Mouse (Mus musculus): ENCODE data around the gene Nckap5. TPM values are rescaled to one million over a fixed set of nuclear protein-coding genes. Genes with fewer than 3 reads are reported as not detected.

The Nckap5 gene
- total RNA-seq, 2 experiments from 2014 or later: not detected

DNA sequence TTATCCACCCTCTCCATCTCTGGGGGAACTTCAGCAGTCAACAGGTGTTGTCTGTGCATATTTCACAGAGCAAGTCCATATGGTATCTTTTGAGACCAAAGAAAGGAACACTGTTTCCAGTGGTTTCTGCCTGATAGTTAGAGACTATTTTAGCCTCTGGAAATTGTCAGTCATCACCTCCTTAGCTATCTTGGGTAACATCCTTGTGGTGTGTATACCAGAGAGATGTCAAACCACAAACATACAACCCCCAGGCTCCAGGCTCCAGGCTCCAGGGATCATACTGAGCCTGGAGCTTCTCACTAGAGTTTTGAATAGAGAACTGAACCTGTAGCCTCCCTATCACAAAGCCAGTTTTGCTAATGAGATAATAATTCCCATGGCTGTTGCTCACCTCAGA, 252.4 kb downstream of the Nckap5 start:
- no peak for ATAC-seq (replicated peaks; ENCODE audit: low FRiP score, low TSS enrichment, poor library complexity, severe bottlenecking)

DNA sequence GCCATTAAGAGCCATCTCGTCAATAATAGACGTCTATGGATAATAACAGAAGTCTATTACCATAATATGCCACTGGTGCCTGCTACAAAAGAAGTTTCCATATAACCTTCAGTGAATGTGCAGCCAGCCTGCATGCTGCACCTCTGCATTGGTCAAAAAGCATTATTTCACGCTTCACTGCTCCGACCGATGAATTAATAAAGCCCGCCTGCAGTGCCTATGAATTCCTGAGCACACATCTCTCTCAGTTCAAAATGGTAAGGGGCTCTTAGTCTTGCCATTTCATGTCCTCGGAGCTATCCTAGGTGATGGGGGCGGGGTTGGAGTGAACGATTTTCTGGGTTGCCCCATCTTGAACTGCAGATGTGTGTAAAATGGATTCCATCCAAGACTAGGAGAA, 256.3 kb downstream of the Nckap5 start:
- no peak for ATAC-seq (replicated peaks; ENCODE audit: low FRiP score, low TSS enrichment, poor library complexity, severe bottlenecking)

DNA sequence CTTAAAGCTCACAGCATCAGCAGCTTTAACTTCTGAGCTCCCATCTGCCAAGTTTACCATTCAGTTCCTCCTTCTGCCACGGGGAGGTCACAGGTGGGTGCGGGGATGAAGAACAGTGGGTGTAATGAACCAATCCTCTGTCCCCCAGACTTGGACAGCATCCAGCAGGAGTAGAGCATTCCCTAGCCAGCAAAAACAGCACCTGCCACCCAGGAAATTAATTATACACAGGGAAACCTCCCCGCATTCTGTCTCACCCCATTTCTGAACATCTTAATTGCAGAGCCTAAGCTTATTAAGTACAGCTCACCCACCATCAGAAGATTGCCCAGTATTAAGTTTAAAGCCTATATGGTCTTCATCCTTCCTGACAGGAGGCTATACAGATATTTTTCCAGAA, 256.9 kb downstream of the Nckap5 start:
- no peak for ATAC-seq (replicated peaks; ENCODE audit: low FRiP score, low TSS enrichment, poor library complexity, severe bottlenecking)

DNA sequence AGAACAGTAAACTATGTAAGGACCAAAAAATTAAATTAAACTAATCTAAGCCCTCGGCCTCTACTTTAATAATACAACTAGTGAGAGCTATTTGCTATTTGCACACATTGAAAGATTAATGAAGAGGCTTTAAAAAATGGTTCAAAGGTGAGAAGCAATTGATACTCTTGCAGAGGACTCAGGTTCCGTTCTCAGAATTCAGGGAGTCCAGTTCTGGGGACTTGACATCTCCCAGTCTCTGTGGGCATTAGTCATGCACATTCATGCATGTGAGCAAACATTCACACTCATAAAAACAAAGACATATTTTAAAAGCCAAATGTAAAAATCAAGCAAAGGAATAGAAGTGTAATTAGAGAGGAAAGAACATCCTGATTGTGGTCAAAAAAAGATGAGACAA, 257.5 kb downstream of the Nckap5 start:
- ATAC-seq (replicated peaks; ENCODE audit: low FRiP score, low TSS enrichment, poor library complexity, severe bottlenecking): no peak

DNA sequence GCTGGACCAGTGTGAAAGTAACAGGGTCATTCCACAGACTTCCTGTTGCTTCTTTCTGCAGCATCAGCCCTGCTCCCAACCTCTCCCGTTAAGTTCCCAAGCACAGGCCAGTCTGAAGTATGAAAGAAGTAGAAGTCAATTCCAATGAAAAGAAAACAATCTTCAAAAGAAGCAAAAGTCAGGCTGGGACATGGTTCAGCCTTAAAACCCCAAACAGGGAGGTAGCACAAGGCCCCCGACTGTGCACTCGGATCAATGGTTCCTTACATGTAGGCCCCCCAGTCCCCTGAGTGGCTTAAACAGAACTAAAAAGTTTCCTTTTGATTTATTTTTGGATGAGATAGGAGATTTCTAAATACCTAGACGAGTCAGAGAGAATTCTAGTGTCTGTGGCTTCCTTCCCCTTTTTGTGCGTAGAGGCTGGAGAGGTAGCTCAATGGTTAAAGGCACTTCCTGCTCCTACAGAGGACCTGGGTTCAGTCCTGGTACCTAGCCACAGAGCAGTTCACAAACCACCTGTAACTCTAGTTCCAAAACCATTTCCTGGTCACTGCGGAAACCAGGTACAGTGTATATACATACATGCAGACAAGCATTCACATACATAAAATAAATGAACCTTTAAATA, 260.9 kb downstream of the Nckap5 start:
- ATAC-seq (replicated peaks; ENCODE audit: low FRiP score, low TSS enrichment, poor library complexity, severe bottlenecking): no peak

DNA sequence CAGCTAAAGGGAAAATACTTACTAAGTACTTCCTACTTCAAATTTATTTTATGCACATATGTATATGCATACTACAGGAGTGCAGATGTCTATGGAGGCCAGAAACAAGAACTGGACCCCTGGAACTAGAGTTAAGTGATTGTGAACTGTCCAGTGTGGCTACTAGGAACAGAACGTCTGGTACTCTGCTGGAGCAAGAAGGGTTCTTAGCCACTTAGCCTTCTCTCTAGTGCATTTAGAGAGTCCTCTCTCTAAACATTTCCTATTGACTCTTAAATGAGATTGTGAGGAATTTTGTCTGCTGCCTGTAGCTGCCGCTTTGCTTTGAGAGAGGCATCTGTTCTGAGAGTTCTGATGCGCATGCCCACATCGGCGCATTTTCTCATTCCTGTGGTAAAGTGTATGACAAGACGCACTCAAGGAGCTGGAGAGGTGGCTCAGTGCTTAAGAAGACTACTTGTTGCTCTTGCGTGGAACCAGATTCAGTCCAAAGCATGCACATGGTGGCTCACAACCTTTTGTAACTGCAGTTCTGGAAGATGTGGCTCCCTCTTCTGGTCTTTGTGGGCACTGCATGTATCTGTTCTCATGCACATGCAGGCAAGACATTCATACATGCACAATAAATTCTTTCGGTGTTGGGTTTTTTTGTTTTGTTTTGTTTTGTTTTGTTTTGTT, 261.9 kb downstream of the Nckap5 start:
- ATAC-seq (replicated peaks; ENCODE audit: low FRiP score, low TSS enrichment, poor library complexity, severe bottlenecking): no peak

DNA sequence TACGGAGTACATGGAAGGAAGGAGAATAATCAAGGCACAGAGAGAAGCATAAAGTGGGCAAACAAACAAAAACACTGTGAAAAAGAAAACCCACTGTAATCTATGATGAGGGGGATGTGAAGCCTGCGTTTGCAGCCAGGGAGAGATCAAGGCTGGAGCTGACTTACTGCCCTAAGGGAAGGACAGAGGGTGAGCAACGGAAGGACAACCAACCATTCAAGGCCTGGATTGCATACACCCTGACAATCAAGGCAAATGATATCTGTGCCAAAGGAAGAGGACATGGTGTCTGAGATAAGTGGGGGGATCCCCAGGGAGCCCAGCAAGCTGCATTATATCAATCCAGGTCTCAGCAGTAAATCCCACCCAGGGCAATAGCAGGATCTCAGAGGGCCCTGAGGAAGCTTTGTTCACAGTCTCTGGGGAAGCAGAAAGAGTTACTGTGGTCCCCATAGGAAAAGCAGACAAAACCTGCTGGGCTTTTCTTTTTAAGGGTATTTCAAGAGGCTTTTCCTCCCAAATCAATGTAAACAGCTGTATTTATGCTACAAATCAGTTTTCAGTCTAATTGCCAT, 265.4 kb downstream of the Nckap5 start:
- ATAC-seq (replicated peaks; ENCODE audit: low FRiP score, low TSS enrichment, poor library complexity, severe bottlenecking): no peak

DNA sequence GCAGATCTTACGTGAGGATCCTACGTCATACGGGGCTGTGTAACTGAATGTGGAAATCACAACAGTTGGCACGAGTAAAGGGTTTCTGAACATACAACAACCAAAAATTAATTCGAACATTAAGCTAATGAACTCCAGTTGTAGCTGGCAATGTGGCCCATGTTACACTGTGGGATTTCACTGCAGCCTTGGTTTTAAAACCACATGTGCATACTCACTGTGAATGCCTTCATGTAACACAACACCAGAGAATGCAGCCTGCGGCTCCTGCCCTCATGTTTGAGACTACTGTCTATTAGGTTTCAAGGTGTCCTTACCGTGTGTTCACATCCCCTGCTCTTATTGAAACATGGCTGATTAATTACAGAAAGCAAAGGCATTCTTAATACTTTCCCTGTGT, 269.7 kb downstream of the Nckap5 start:
- ATAC-seq (replicated peaks; ENCODE audit: low FRiP score, low TSS enrichment, poor library complexity, severe bottlenecking): no peak

DNA sequence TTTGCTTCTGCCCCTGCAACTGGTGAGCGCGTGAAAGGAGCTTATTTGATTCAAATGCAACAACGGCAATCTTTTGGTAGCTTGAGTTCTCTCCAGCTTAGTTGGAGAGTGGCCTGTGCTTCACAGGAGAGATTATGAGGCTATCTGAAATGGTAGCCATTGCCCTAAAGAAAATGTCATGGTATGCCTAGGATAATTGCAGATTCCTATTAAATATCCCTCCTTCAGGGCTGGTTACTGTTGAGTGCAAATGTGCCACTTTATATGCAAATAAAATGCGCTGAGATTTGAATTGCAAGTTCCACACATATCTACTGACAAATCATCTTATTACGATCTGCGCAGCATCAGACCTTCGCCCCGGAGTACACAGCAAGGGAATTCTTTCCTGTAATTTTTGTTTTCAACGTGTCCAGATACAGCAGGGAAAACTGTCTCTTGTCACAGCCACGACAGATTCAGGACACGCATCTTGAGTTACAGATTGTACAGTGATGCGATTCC, 272.8 kb downstream of the Nckap5 start:
- ATAC-seq (replicated peaks; ENCODE audit: low FRiP score, low TSS enrichment, poor library complexity, severe bottlenecking): no peak

DNA sequence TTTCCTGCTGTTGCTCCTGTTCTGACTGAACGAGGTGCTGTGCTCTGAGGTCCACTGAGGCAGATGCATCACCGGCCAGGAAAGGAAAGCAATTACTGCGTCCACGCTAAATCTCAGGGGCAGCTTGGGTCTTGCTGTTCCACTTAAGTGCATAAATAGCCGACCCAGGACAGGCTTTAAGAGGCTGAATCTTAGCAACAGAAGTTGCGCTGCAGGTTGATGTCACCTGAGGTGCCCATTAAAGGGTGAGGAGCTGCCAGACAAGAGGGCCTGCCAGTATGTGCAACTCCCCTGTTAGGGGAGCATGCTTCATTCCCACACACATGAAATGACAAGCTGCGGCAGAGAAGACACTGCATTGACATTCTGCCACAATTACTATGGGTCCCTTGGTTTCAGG, 282.6 kb downstream of the Nckap5 start:
- no peak for ATAC-seq (replicated peaks; ENCODE audit: low FRiP score, low TSS enrichment, poor library complexity, severe bottlenecking)

DNA sequence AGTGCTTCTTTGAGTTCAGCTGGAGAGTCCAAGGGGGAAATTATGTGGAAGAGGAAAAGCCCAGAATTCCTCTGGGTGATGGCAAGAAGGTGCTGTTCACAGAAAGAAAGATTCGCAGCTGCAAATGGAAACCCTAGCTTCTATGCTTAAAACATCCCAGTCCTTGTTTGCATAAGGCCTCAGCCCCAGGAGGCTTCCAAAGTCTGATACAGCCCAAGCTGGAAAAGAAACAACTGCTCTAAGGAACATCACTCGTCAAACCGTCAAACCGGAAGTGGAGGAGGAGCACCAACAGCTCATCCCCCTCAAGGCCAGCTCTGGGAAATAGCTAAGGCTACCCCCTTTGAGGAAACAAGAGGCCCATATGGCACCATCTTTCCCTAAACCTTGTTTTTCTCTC, 286.1 kb downstream of the Nckap5 start:
- no peak for ATAC-seq (replicated peaks; ENCODE audit: low FRiP score, low TSS enrichment, poor library complexity, severe bottlenecking)

DNA sequence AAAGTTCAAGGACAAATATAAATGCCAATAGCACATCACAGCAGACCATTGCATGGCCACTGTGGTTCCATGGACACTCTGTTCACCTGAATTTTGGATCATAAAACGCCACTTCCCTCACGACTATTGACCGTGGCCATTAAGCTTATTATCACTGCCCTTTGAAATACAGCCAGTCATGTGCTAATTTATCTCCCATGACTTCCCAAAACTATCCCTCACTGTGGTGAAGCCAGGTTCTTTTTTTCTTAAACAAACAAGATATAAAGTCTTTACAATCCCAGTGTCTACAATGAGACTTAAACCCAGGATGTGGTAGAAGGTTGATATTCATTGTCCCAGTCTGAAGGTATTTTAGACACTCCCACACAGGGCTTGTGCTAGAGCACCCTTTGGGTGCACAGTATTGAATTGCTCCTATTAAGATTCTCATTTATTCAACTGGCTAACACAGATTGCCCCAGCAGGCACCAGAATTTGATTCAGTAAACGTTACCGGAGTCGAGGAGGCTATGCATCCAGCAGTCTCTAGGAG, 293.3 kb downstream of the Nckap5 start:
- ATAC-seq (replicated peaks; ENCODE audit: low FRiP score, low TSS enrichment, poor library complexity, severe bottlenecking): no peak

DNA sequence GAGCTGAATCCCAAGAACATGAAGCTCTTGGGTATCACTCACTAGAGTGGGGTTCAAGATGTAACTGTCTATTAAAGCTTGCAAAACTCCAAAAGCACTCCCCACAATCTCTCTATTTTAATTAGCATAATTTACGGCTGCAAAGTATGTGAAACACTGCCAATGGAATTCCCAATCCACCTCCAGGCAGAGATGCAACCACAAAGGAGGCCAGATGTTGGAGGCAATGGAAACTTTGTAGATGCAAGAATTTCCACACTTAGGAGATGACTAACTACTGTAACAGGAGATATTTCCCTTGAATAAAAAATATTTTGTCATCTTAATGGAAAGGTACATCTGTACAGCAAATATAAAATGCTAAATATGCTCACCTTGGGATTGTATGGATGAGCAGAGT, 295.1 kb downstream of the Nckap5 start:
- ATAC-seq (replicated peaks; ENCODE audit: low FRiP score, low TSS enrichment, poor library complexity, severe bottlenecking): no peak

DNA sequence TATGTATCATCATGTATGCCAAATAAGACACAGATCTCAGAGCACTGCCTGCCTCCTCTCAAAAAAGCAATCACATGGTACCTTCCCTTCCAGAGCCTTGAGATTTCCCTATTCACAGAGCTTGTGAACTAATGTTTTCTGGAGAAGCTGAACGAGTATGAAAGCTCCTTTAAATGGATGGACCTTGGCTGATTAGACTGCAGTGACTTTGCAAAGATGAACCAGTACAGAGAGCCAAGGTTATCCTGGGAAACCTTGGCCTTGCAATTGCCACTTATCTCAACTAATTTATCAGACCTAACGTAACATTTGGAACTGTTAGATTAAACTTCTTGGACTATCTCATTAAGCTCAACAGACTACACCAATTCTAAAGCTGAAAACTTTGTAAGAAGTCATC, 296.6 kb downstream of the Nckap5 start:
- ATAC-seq (replicated peaks; ENCODE audit: low FRiP score, low TSS enrichment, poor library complexity, severe bottlenecking): no peak

DNA sequence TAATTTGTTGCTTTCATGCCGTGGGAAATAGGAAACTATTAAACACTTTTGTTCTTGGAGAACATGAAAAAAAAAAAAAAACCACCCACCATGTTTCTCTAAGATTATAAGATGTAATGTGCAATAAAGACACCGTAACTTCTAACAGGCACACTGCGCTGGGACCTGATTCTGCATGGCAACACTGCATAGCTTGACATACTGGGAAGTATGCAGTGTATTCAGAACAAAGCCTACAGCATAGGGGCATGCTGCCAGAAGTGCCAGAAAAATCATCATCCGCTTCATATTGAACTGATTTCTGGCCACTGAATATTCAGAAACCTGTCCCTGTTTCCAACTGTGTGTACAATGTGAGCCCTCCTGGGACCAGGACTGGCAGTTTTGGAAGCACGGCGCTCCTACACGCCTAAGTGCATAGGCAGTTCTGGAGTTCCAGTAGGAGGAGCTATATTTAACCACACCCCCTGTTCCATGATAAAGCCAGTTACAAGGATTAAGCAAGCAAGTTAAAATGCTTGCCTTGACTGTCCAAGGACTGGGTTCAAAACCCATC, 302.5 kb downstream of the Nckap5 start:
- ATAC-seq (replicated peaks; ENCODE audit: low FRiP score, low TSS enrichment, poor library complexity, severe bottlenecking): no peak

DNA sequence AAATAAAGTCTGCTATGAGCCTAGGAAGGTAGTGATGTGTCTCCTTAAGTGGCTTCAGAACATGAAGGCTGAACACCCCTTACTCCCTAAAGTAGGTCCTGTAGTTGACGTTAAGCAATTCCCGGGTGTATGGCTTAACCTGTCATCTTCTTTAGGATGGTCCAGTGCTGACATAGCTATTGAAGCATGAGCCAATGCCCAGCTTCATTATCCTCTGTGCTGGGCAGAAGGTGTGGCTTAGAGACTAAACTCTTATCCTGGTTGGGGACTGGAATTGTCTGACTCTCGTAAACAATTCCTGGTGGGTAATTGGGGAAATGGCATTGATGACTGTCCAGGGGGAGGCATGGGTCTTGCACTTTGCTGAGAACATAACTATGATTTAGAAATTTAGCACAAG, 312.5 kb downstream of the Nckap5 start:
- no peak for ATAC-seq (replicated peaks; ENCODE audit: low FRiP score, low TSS enrichment, poor library complexity, severe bottlenecking)

DNA sequence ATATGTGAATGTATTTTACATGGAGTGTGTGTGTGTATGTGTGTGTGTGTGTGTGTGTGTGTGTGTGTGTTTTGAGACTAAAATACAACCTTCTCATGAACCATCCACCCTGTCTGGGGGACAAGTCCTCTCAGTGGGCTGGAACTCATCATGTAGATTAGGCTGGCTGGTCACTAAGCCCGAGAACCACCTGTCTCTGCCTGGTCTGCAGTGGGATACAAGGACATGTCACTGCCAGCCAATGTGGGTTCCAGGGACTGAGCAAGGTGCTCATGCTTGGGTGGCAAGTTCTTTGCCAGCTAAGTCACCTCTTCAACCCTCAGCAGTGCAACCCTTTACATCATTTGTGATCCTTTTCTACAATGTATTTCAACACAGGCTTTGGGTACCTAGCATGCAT, 313.2 kb downstream of the Nckap5 start:
- ATAC-seq (replicated peaks; ENCODE audit: low FRiP score, low TSS enrichment, poor library complexity, severe bottlenecking): no peak

DNA sequence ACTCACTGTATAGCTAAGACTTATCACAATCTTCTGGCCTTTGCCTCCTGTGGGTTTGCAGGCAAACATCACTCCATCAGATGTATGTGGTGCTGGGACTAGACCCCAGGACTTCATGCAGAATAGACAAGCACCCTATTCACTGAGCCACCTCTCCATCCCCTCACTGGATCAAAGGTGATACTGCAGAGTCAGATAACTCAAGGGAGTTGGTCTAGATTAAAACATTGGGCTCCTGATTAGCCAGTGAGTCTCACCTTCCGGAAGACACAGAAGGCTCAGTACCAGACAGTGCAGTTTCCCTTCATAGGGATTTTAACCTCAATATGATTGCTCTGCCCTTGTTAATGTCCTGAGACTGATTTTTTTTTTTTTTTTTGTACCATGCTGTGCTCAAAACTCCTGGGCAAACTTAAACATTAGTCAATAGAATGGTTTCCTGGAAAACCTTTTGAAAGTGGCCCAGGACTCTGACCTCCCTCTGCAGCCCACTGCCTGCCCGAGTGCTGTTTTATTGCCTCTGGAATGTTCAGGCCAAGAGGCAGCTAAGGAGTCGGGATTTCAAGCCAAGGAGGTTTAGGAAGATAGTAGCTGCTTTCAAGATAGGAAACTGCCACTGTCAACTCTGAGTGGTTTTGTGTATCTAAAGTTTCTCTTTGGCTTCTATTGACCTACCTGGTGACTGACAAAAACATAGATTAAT, 315.4 kb downstream of the Nckap5 start:
- ATAC-seq (replicated peaks; ENCODE audit: low FRiP score, low TSS enrichment, poor library complexity, severe bottlenecking): no peak

DNA sequence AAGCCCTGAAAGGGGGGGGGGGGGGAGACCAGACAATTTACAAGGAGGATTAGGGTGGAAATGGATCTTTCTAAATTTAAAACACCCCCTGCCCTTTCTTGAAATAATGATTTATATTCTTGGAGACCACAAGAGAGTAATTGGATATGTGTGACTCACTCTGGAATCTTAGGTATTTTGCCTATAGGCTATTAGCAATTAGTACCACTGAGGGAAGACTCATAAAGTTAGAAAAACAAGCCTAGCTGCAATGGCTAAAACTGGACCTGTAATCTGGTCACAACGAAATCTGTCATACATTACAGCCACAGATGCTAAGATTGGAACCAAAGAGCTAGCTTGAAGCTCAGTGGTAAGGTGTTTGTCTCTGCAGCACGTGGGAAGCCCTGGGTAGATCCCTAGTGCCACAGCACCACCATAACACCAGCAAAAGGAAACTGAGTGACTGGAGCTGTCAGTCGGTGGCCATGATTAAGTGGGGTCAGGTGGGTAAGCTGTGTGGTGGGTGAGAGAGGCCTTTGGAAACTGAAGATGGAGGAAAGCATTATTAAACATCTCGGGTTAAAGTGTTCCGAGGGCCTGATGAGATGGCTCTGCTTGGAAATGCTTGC, 318.7 kb downstream of the Nckap5 start:
- ATAC-seq (replicated peaks; ENCODE audit: low FRiP score, low TSS enrichment, poor library complexity, severe bottlenecking): no peak

DNA sequence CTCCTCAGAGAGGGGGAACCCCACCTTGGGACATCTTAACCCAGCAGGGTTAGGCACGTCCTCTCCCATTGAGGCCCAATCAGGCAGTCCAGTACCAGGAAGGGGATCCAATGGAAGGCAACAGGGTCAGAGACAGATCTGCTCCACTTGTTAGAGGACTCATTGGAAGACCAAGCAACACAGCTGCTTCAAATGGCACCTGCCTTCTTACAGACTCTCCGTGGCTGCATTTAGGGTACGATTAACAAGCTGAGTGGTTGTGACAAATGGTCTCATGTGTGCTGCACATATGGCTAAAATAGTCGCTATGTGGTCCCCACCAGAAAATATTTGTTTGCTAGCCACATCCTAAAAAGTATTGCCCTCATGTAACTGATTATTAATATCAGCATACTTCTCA, 325.9 kb downstream of the Nckap5 start:
- ATAC-seq (replicated peaks; ENCODE audit: low FRiP score, low TSS enrichment, poor library complexity, severe bottlenecking): no peak
